24 mouse cellular contexts compared by ENCODE assay signal in genomic region chr13:101876069-101876468, GRCm38 (mm10).
"Had no signal": no experiment of that assay in that cellular context is flagged by ENCODE, and none has a peak within 500 bp of the region (broad histone marks: within the 10 kb centered on the region; RNA-seq: fewer than 3 reads in every experiment).

No protein-coding gene starts in this region.

- H3K27me3 ChIP-seq: embryonic facial prominence, embryonic 12.5 days; embryonic facial prominence, embryonic 13.5 days; embryonic facial prominence, embryonic 15.5 days; forebrain, embryonic 12.5 days; forebrain, embryonic 13.5 days; forebrain, embryonic 15.5 days had no signal

- H3K4me3 ChIP-seq: embryonic facial prominence, embryonic 10.5 days; embryonic facial prominence, embryonic 12.5 days; embryonic facial prominence, embryonic 13.5 days; embryonic facial prominence, embryonic 15.5 days; erythroblast, embryonic 14.5 days; forebrain, embryonic 10.5 days; forebrain, embryonic 12.5 days; forebrain, embryonic 13.5 days; forebrain, embryonic 15.5 days; gastrocnemius, adult 2 months; heart, adult 2 months had no signal

- H3K36me3 ChIP-seq: embryonic facial prominence, embryonic 10.5 days; embryonic facial prominence, embryonic 12.5 days; embryonic facial prominence, embryonic 13.5 days; embryonic facial prominence, embryonic 15.5 days; forebrain, embryonic 10.5 days; forebrain, embryonic 12.5 days; forebrain, embryonic 15.5 days had no signal

- H3K4me1 ChIP-seq: embryonic facial prominence, embryonic 10.5 days; embryonic facial prominence, embryonic 12.5 days; embryonic facial prominence, embryonic 15.5 days; forebrain, embryonic 10.5 days; forebrain, embryonic 12.5 days; forebrain, embryonic 13.5 days; forebrain, embryonic 15.5 days had no signal

- H3K27ac ChIP-seq: embryonic facial prominence, embryonic 10.5 days; embryonic facial prominence, embryonic 12.5 days; embryonic facial prominence, embryonic 13.5 days; embryonic facial prominence, embryonic 15.5 days; forebrain, embryonic 10.5 days; forebrain, embryonic 12.5 days; forebrain, embryonic 13.5 days; forebrain, embryonic 15.5 days; gastrocnemius, adult 2 months; heart, adult 2 months had no signal

- H3K9ac ChIP-seq: embryonic facial prominence, embryonic 12.5 days; embryonic facial prominence, embryonic 13.5 days; embryonic facial prominence, embryonic 15.5 days; forebrain, embryonic 12.5 days; forebrain, embryonic 13.5 days; forebrain, embryonic 15.5 days; forebrain, postnatal 0 days had no signal

- DNase-seq: cerebellum, adult 8-10 months; cerebellum, adult 9-10 months; cerebellum, adult 9-11 months; cerebellum, postnatal 14 days; cerebellum, postnatal 25 days; cerebellum, postnatal 36 days; embryo, embryonic 11 days; forebrain, postnatal 0 days; gastrocnemius, adult 2 months; gastrocnemius, postnatal 10 days; gastrocnemius, postnatal 14 days; gastrocnemius, postnatal 25 days; gastrocnemius, postnatal 36 days; heart, adult 18-20 months; heart, adult 2 months had no signal
